Mouse (Mus musculus) liver, adult 2 months (tissue): Measurements from ENCODE around the gene Ccdc12. TPM values are rescaled to one million over a fixed set of nuclear protein-coding genes. Genes with fewer than 3 reads are reported as not detected.
A peak's percentile ranks its signal among the peaks of the same experiment; 100 is the strongest.

Experiments
- DNase-seq: peaks from one replicate; pipeline ENCODE4 v3.0.0-alpha.2; 2011; ENCODE audit warnings: low read depth, low spot score; ENCODE audit errors: extremely low read depth
- H3K27ac ChIP-seq: fragments of 200-500 bp; replicated peaks from 2 replicates; pipeline ENCODE4 v1.5.1; 2012; ENCODE audit warnings: low read depth, mild to moderate bottlenecking, control low read depth, inconsistent platforms, low read length; ENCODE audit not compliant: insufficient read depth
- H3K27me3 ChIP-seq: fragments of 200-500 bp; 2 replicates; pipeline ENCODE4 v1.6.1; 2012; ENCODE audit warnings: mild to moderate bottlenecking, moderate library complexity, low read length, inconsistent platforms; ENCODE audit not compliant: control insufficient read depth, insufficient read depth
- H3K36me3 ChIP-seq: fragments of 200-500 bp; 2 replicates; pipeline ENCODE4 v1.6.1; 2012; ENCODE audit warnings: low read length, inconsistent platforms; ENCODE audit not compliant: control insufficient read depth, insufficient read depth
- H3K4me1 ChIP-seq: fragments of 200-500 bp; 2 replicates; pipeline ENCODE4 v1.6.1; 2011; ENCODE audit warnings: low read length; ENCODE audit not compliant: control insufficient read depth, insufficient read depth
- H3K4me3 ChIP-seq: fragments of 200-500 bp; 2 replicates; pipeline ENCODE4 v1.5.1; 2011; ENCODE audit warnings: low read depth, mild to moderate bottlenecking, control low read depth, low read length, moderate library complexity; ENCODE audit not compliant: insufficient read depth
- H3K79me2 ChIP-seq: fragments of 200-500 bp; 2 replicates; pipeline ENCODE4 v1.6.1; 2012; ENCODE audit warnings: inconsistent platforms, mild to moderate bottlenecking, low read length, moderate library complexity; ENCODE audit not compliant: control insufficient read depth, insufficient read depth
- H3K9ac ChIP-seq: fragments of 200-500 bp; 2 replicates; pipeline ENCODE4 v1.6.1; 2012; ENCODE audit warnings: low read depth, mild to moderate bottlenecking, control low read depth, inconsistent platforms, low read length
- CTCF ChIP-seq: fragments of 200-500 bp; IDR thresholded peaks from 2 replicates; pipeline ENCODE4 v1.5.1; 2011; ENCODE audit warnings: low read depth, low read length, control low read depth
- POLR2A ChIP-seq: fragments of 200-500 bp; IDR thresholded peaks from 2 replicates; pipeline ENCODE4 v1.6.1; 2011; ENCODE audit warnings: low read length, control low read depth; ENCODE audit not compliant: insufficient read depth; ENCODE audit errors: extremely low read depth
- WGBS: fragments of 180-500 bp; shearing (Covaris S2); methylation state at CpG from one replicate; pipeline ENCODE4 v1.1.7; 2018; 5-methylcytosine and 5-hydroxymethylcytosine counted together
- polyA plus RNA-seq: library from polyadenylated mRNA; depleted of rRNA; stranded (reverse); fragments of >200 nt; gene quantifications from 2 replicates; pipeline ENCODE4 v1.2.3, GENCODE M21; 2012
- total RNA-seq: library from RNA; depleted of rRNA; stranded (reverse); fragments of >200 nt; gene quantifications from 2 replicates; pipeline ENCODE4 v1.2.3, GENCODE M21; 2014

Ccdc12 gene
- total and polyA plus RNA-seq, 2 experiments, result 29.9 to 51.4 TPM

GRCm38 (mm10) chr9:110657474-110658078 lies 1.3 kb downstream of the Ccdc12 start:
- Histone ChIP-seq H3K4me1 (peaks cover 43% of the 10 kb centered on the region), H3K36me3 (no peaks in the 10 kb centered on the region), H3K4me3 (peak overlapping the region; percentile 93), H3K9ac (peak overlapping the region; percentile 32; the same call in 1 of the 2 replicates), H3K27me3 (no peaks in the 10 kb centered on the region), H3K27ac (peak overlapping the region; percentile 93), H3K79me2 (peaks cover 24% of the 10 kb centered on the region)
- TF ChIP-seq CTCF (no peak), POLR2A (no peak)
- WGBS, result 8% methylated on average over 13 of the region's 13 CpGs
- DNase-seq, result peak; percentile 90

GRCm38 (mm10) chr9:110659521-110659920 lies 3.2 kb downstream of the Ccdc12 start:
- WGBS, result 88% methylated on average over 12 of the region's 12 CpGs
- TF ChIP-seq CTCF, result no peak
- no peak for TF ChIP-seq POLR2A
- no peak for DNase-seq
- Histone ChIP-seq H3K27ac (no peak overlapping the region), H3K79me2 (peaks cover 27% of the 10 kb centered on the region), H3K4me1 (peaks cover 31% of the 10 kb centered on the region), H3K27me3 (no peaks in the 10 kb centered on the region), H3K36me3 (no peaks in the 10 kb centered on the region), H3K4me3 (no peak overlapping the region), H3K9ac (no peak overlapping the region)

GRCm38 (mm10) chr9:110660208-110660607 lies 3.9 kb downstream of the Ccdc12 start:
- H3K36me3 ChIP-seq, result no peaks in the 10 kb centered on the region
- H3K27ac ChIP-seq, result no peak overlapping the region
- no peak overlapping the region for H3K9ac ChIP-seq
- no peak for DNase-seq
- TF ChIP-seq CTCF (no peak), POLR2A (no peak)
- WGBS, result 78% methylated on average over 2 of the region's 2 CpGs
- peaks cover 27% of the 10 kb centered on the region for H3K4me1 ChIP-seq
- H3K4me3 ChIP-seq, result no peak overlapping the region
- peaks cover 32% of the 10 kb centered on the region for H3K79me2 ChIP-seq
- no peaks in the 10 kb centered on the region for H3K27me3 ChIP-seq

DNA sequence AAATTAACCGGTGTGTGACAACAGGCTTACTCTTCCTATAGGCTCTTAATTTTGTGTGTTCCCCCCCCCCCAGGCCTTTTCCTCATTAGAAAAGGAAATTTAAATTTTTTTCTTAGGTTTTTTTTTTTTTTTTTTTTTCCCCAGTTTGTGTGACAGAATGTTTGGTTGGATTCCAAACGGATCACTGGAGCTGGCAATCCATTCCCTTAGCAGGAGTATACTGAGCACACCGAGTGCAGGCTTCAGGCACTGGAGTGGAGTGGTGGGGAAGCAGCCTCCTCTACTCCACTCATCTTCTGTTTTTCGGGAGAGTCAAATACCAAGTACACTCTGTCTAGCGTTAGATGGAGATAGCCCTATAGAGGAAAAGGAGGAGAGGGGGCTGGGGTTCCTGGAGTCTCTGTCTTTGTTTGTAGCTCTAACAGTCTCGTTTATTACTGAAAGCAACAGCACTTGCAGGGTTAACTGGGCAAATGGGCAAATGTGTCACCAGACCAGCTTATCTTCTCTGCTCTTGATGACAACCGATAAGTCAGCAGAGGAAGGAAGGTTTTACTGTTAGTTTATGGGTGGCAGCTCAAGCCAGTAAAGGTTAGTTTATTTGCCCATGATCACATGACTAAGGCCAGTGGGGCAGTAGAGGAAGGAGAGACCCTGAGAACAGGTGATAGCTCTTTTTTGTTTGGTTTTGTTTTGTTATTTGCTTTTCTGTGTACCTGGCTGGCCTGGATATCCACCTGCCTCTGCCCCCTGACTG lies 4.7 kb downstream of the Ccdc12 start:
- TF ChIP-seq POLR2A (no peak), CTCF (no peak)
- peaks cover 34% of the 10 kb centered on the region for H3K79me2 ChIP-seq
- H3K9ac ChIP-seq, result no peak overlapping the region
- no peaks in the 10 kb centered on the region for H3K36me3 ChIP-seq
- H3K27ac ChIP-seq, result peak overlapping the region; percentile 25; the same call in 1 of the 2 replicates
- peaks cover 22% of the 10 kb centered on the region for H3K4me1 ChIP-seq
- no peak overlapping the region for H3K4me3 ChIP-seq
- H3K27me3 ChIP-seq, result no peaks in the 10 kb centered on the region
- WGBS, result 29% methylated on average over 7 of the region's 7 CpGs
- peak; percentile 81 for DNase-seq

DNA sequence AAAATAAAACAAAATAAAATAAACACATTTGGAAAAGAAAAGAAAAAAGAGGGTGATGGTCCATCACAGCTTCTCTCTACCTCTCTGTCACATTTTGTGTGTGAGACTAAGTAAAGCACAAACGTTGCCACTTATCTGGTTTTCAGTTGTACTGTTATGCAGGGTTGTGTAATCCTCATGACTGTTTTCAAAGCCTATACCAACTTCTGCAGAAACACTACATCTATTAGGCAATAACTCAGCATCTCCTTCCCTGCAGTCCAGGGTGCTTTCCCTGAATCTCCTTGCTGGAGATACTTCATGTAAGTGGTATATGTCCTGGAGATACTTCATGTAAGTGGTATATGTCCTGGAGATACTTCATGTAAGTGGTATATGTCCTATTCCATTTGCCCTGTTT lies 6.5 kb downstream of the Ccdc12 start:
- Histone ChIP-seq H3K4me1 (peaks cover 27% of the 10 kb centered on the region), H3K36me3 (no peaks in the 10 kb centered on the region), H3K4me3 (no peak overlapping the region), H3K27me3 (no peaks in the 10 kb centered on the region), H3K27ac (no peak overlapping the region), H3K79me2 (peaks cover 44% of the 10 kb centered on the region), H3K9ac (no peak overlapping the region)
- WGBS, result 15% methylated on average over 1 of the region's 1 CpGs
- no peak for TF ChIP-seq CTCF
- no peak for TF ChIP-seq POLR2A
- DNase-seq, result no peak

DNA sequence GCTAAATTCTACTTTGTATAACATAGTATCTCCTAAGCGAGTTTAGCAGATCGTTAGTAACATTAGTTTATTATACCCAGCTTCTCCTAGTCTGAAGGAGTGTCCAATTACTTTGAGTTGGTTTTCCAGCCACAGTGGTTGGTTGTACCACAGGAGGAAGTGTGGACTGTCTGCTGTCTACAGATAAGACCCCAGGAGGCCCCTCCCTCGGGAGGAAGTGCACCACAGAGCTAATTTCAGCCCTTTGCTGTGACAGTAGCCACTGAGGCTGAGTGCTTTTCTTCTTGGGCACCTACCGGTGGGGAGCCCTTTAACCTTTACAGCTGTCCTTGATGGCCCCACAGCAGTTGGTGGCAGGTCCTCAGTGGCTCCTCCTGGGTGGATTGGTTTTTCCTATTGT lies 9.6 kb downstream of the Ccdc12 start:
- Histone ChIP-seq H3K4me1 (peaks cover 15% of the 10 kb centered on the region), H3K9ac (no peak overlapping the region), H3K36me3 (no peaks in the 10 kb centered on the region), H3K79me2 (peaks cover 48% of the 10 kb centered on the region), H3K27me3 (no peaks in the 10 kb centered on the region), H3K27ac (no peak overlapping the region), H3K4me3 (no peak overlapping the region)
- no peak for DNase-seq
- TF ChIP-seq CTCF (no peak), POLR2A (no peak)
- WGBS, result 57% methylated on average over 4 of the region's 4 CpGs
